Mouse (Mus musculus) skeletal muscle tissue, adult 2 months (tissue): Measurements from ENCODE around the gene Olfr707.
"Not testable (repeated sequence)": the region's sequence is repeated elsewhere in the genome, so short reads cannot be mapped to it uniquely, and the experiment has no call there.

ENCODE experiments used
- DNase-seq: peaks from one replicate; pipeline ENCODE4 v3.0.0-alpha.2; 2012; ENCODE audit warnings: low read depth, low spot score

Olfr707 gene

GRCm38 (mm10) chr7:106901141-106901540 lies at the start of gene Olfr707:
TSS of gene Olfr707 (minus strand) at chr7:106901241.
- DNase-seq = not testable (repeated sequence)

DNA sequence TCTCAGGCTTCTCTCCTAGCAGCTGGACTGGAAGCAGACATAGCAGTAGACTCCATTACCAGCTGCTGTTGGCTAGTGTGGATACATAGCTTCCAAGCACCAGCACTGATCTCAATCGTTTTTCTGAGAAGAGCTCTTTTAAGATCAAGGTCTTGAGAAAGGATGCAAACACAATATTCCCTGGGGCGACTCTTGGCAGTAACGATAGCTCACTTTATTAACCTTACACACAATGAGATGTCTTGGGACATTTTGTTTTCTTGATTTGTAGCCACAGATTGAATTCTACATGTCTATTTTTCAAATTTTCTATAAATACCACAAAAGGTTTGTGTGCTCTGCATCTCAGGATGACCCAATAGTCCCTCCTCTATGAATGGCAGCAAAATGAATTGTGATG lies 47.2 kb upstream of the Olfr707 start, which contains the start of gene Olfr710:
TSS of gene Olfr710 (minus strand) at position 101 of the 400 bp plus-strand sequence.
- DNase-seq = no peak

- DNase-seq = no peak
Measured at GRCm38 (mm10) chr7:106932119-106932518, 31.1 kb upstream of the Olfr707 start, which contains the start of gene Olfr709-ps1. TSS of gene Olfr709-ps1 (minus strand) at chr7:106932219.

GRCm38 (mm10) chr7:106920961-106921360 lies 19.9 kb upstream of the Olfr707 start:
- DNase-seq = not testable (repeated sequence)

- no peak for DNase-seq
Measured at GRCm38 (mm10) chr7:106907676-106908075, 6.6 kb upstream of the Olfr707 start, which contains the start of gene Olfr1532-ps1. TSS of gene Olfr1532-ps1 (plus strand) at chr7:106908001.

- no peak for DNase-seq
Measured at GRCm38 (mm10) chr7:106888062-106888461, 13.0 kb downstream of the Olfr707 start, which contains the start of gene Olfr706. TSS of gene Olfr706 (minus strand) at chr7:106888162.

- no peak for DNase-seq
Measured at GRCm38 (mm10) chr7:106876791-106877190, 24.2 kb downstream of the Olfr707 start, which contains the start of gene Olfr705. TSS of gene Olfr705 (minus strand) at chr7:106876891.

GRCm38 (mm10) chr7:106862885-106863284 lies 38.2 kb downstream of the Olfr707 start, which contains the start of gene Olfr704:
TSS of gene Olfr704 (plus strand) at chr7:106863185.
- DNase-seq = no peak

GRCm38 (mm10) chr7:106843060-106843459 lies 58.0 kb downstream of the Olfr707 start, which contains the start of gene Olfr703:
TSS of gene Olfr703 (plus strand) at chr7:106843360.
- no peak for DNase-seq
